Mouse (Mus musculus): Measurements from ENCODE around the gene Trmt61a. TPM values are rescaled to one million over a fixed set of nuclear protein-coding genes. Genes with fewer than 3 reads are reported as not detected.

The Trmt61a gene
- polyA plus RNA-seq, 1 experiment from 2014 or later: 10.4 TPM

GRCm38 (mm10) chr12:111698346-111698913 is 20.5 kb downstream of the Trmt61a start:
- Histone ChIP-seq H3K4me2 (ENCODE audit: low read depth, low read length) (no peak overlapping the region), H3K27ac (ENCODE audit: low read length) (no peak overlapping the region), H3K36me3 (ENCODE audit: control insufficient read depth, insufficient read depth, low read length) (no peaks in the 10 kb centered on the region), H3K27me3 (ENCODE audit: control insufficient read depth, insufficient read depth, low read length) (no peaks in the 10 kb centered on the region), H3K4me3 (replicated peaks; ENCODE audit: low read length) (no peak overlapping the region), H3K9me3 (replicated peaks; ENCODE audit: control insufficient read depth, low read length) (no peaks in the 10 kb centered on the region), H3K9ac (ENCODE audit: low read length) (no peak overlapping the region), H3K4me1 (ENCODE audit: control insufficient read depth, insufficient read depth, low read length) (peaks cover 18% of the 10 kb centered on the region)
- no peak for ATAC-seq (ENCODE audit: insufficient read depth, low FRiP score)
- 87% methylated on average over 6 of the region's 6 CpGs for WGBS

GRCm38 (mm10) chr12:111699542-111699941 is 21.6 kb downstream of the Trmt61a start:
- Histone ChIP-seq H3K9me3 (replicated peaks; ENCODE audit: control insufficient read depth, low read length) (no peaks in the 10 kb centered on the region), H3K27me3 (ENCODE audit: control insufficient read depth, insufficient read depth, low read length) (no peaks in the 10 kb centered on the region), H3K4me3 (replicated peaks; ENCODE audit: low read length) (no peak overlapping the region), H3K9ac (ENCODE audit: low read length) (no peak overlapping the region), H3K4me2 (ENCODE audit: low read depth, low read length) (no peak overlapping the region), H3K4me1 (ENCODE audit: control insufficient read depth, insufficient read depth, low read length) (peaks cover 10% of the 10 kb centered on the region), H3K36me3 (ENCODE audit: control insufficient read depth, insufficient read depth, low read length) (no peaks in the 10 kb centered on the region), H3K27ac (ENCODE audit: low read length) (no peak overlapping the region)
- no peak for ATAC-seq (ENCODE audit: insufficient read depth, low FRiP score)
- WGBS: 77% methylated on average over 4 of the region's 4 CpGs

GRCm38 (mm10) chr12:111700920-111701458 is 23.1 kb downstream of the Trmt61a start:
- WGBS: 39% methylated on average over 9 of the region's 9 CpGs
- Histone ChIP-seq H3K9me3 (replicated peaks; ENCODE audit: control insufficient read depth, low read length) (no peaks in the 10 kb centered on the region), H3K27ac (ENCODE audit: low read length) (no peak overlapping the region), H3K4me2 (ENCODE audit: low read depth, low read length) (no peak overlapping the region), H3K4me3 (replicated peaks; ENCODE audit: low read length) (no peak overlapping the region), H3K27me3 (ENCODE audit: control insufficient read depth, insufficient read depth, low read length) (no peaks in the 10 kb centered on the region), H3K9ac (ENCODE audit: low read length) (no peak overlapping the region), H3K36me3 (ENCODE audit: control insufficient read depth, insufficient read depth, low read length) (no peaks in the 10 kb centered on the region), H3K4me1 (ENCODE audit: control insufficient read depth, insufficient read depth, low read length) (peaks cover 18% of the 10 kb centered on the region)
- no peak for ATAC-seq (ENCODE audit: insufficient read depth, low FRiP score)

GRCm38 (mm10) chr12:111703301-111703700 is 25.4 kb downstream of the Trmt61a start:
- no peaks in the 10 kb centered on the region for H3K27me3 ChIP-seq (ENCODE audit: control insufficient read depth, insufficient read depth, low read length)
- H3K9ac ChIP-seq (ENCODE audit: low read length): no peak overlapping the region
- no peak overlapping the region for H3K4me2 ChIP-seq (ENCODE audit: low read depth, low read length)
- no peak overlapping the region for H3K27ac ChIP-seq (ENCODE audit: low read length)
- H3K4me1 ChIP-seq (ENCODE audit: control insufficient read depth, insufficient read depth, low read length): peaks cover 20% of the 10 kb centered on the region
- H3K4me3 ChIP-seq (replicated peaks; ENCODE audit: low read length): no peak overlapping the region
- no peaks in the 10 kb centered on the region for H3K9me3 ChIP-seq (replicated peaks; ENCODE audit: control insufficient read depth, low read length)
- no peak for ATAC-seq (ENCODE audit: insufficient read depth, low FRiP score)
- whole genome bisulfite sequencing: 75% methylated on average over 3 of the region's 3 CpGs
- no peaks in the 10 kb centered on the region for H3K36me3 ChIP-seq (ENCODE audit: control insufficient read depth, insufficient read depth, low read length)

- no peaks in the 10 kb centered on the region for H3K27me3 ChIP-seq (ENCODE audit: control insufficient read depth, insufficient read depth, low read length)
- H3K4me1 ChIP-seq (ENCODE audit: control insufficient read depth, insufficient read depth, low read length): peaks cover 20% of the 10 kb centered on the region
- H3K4me2 ChIP-seq (ENCODE audit: low read depth, low read length): no peak overlapping the region
- peak overlapping the region; percentile 79 for H3K27ac ChIP-seq (ENCODE audit: low read length)
- H3K36me3 ChIP-seq (ENCODE audit: control insufficient read depth, insufficient read depth, low read length): peaks cover 8% of the 10 kb centered on the region; the same call in 1 of the 2 replicates
- 31% methylated on average over 9 of the region's 9 CpGs for WGBS
- H3K9me3 ChIP-seq (replicated peaks; ENCODE audit: control insufficient read depth, low read length): no peaks in the 10 kb centered on the region
- peak; percentile 68 for ATAC-seq (ENCODE audit: insufficient read depth, low FRiP score)
- no peak overlapping the region for H3K4me3 ChIP-seq (replicated peaks; ENCODE audit: low read length)
- H3K9ac ChIP-seq (ENCODE audit: low read length): peak overlapping the region; percentile 52
Measured at GRCm38 (mm10) chr12:111704609-111705008, 26.7 kb downstream of the Trmt61a start.

- H3K27me3 ChIP-seq (ENCODE audit: control insufficient read depth, insufficient read depth, low read length): no peaks in the 10 kb centered on the region
- no peak overlapping the region for H3K4me2 ChIP-seq (ENCODE audit: low read depth, low read length)
- no peak overlapping the region for H3K4me3 ChIP-seq (replicated peaks; ENCODE audit: low read length)
- peaks cover 11% of the 10 kb centered on the region; the same call in 1 of the 2 replicates for H3K36me3 ChIP-seq (ENCODE audit: control insufficient read depth, insufficient read depth, low read length)
- WGBS: 32% methylated on average over 15 of the region's 15 CpGs
- H3K27ac ChIP-seq (ENCODE audit: low read length): peak overlapping the region; percentile 79
- H3K4me1 ChIP-seq (ENCODE audit: control insufficient read depth, insufficient read depth, low read length): peaks cover 20% of the 10 kb centered on the region
- peak overlapping the region; percentile 25 for H3K9ac ChIP-seq (ENCODE audit: low read length)
- H3K9me3 ChIP-seq (replicated peaks; ENCODE audit: control insufficient read depth, low read length): no peaks in the 10 kb centered on the region
- ATAC-seq (ENCODE audit: insufficient read depth, low FRiP score): peak; percentile 30; the same call in 1 of the 2 replicates
Measured at GRCm38 (mm10) chr12:111705186-111705973, 27.5 kb downstream of the Trmt61a start.

GRCm38 (mm10) chr12:111708181-111708580 is 30.3 kb downstream of the Trmt61a start:
- no peak overlapping the region for H3K27ac ChIP-seq (ENCODE audit: low read length)
- no peak overlapping the region for H3K4me3 ChIP-seq (replicated peaks; ENCODE audit: low read length)
- no peak for ATAC-seq (ENCODE audit: insufficient read depth, low FRiP score)
- H3K4me2 ChIP-seq (ENCODE audit: low read depth, low read length): no peak overlapping the region
- peaks cover 30% of the 10 kb centered on the region for H3K4me1 ChIP-seq (ENCODE audit: control insufficient read depth, insufficient read depth, low read length)
- H3K9ac ChIP-seq (ENCODE audit: low read length): no peak overlapping the region
- no peaks in the 10 kb centered on the region for H3K9me3 ChIP-seq (replicated peaks; ENCODE audit: control insufficient read depth, low read length)
- peaks cover 11% of the 10 kb centered on the region; the same call in 1 of the 2 replicates for H3K36me3 ChIP-seq (ENCODE audit: control insufficient read depth, insufficient read depth, low read length)
- H3K27me3 ChIP-seq (ENCODE audit: control insufficient read depth, insufficient read depth, low read length): no peaks in the 10 kb centered on the region
- 76% methylated on average over 4 of the region's 4 CpGs for WGBS

- H3K4me2 ChIP-seq (ENCODE audit: low read depth, low read length): no peak overlapping the region
- H3K27ac ChIP-seq (ENCODE audit: low read length): no peak overlapping the region
- no peak overlapping the region for H3K4me3 ChIP-seq (replicated peaks; ENCODE audit: low read length)
- H3K4me1 ChIP-seq (ENCODE audit: control insufficient read depth, insufficient read depth, low read length): peaks cover 24% of the 10 kb centered on the region
- H3K27me3 ChIP-seq (ENCODE audit: control insufficient read depth, insufficient read depth, low read length): no peaks in the 10 kb centered on the region
- H3K9me3 ChIP-seq (replicated peaks; ENCODE audit: control insufficient read depth, low read length): no peaks in the 10 kb centered on the region
- no peak overlapping the region for H3K9ac ChIP-seq (ENCODE audit: low read length)
- ATAC-seq (ENCODE audit: insufficient read depth, low FRiP score): no peak
- 87% methylated on average over 10 of the region's 10 CpGs for WGBS
- H3K36me3 ChIP-seq (ENCODE audit: control insufficient read depth, insufficient read depth, low read length): peaks cover 11% of the 10 kb centered on the region; the same call in 1 of the 2 replicates
Measured at GRCm38 (mm10) chr12:111710091-111710490, 32.2 kb downstream of the Trmt61a start.

GRCm38 (mm10) chr12:111712476-111712875 is 34.6 kb downstream of the Trmt61a start:
- H3K9me3 ChIP-seq (replicated peaks; ENCODE audit: control insufficient read depth, low read length): no peaks in the 10 kb centered on the region
- WGBS: under 1% methylated on average over 33 of the region's 33 CpGs
- ATAC-seq (ENCODE audit: insufficient read depth, low FRiP score): no peak

More at GRCm38 (mm10) chr12:111712476-111712875, 34.6 kb downstream of the Trmt61a start:
- H3K27ac ChIP-seq (ENCODE audit: low read length): peak overlapping the region; percentile 62; the same call in 1 of the 2 replicates
- peak overlapping the region; percentile 94 for H3K4me2 ChIP-seq (ENCODE audit: low read depth, low read length)
- no peaks in the 10 kb centered on the region for H3K27me3 ChIP-seq (ENCODE audit: control insufficient read depth, insufficient read depth, low read length)
- H3K9ac ChIP-seq (ENCODE audit: low read length): peak overlapping the region; percentile 98
- peaks cover 11% of the 10 kb centered on the region; the same call in 1 of the 2 replicates for H3K36me3 ChIP-seq (ENCODE audit: control insufficient read depth, insufficient read depth, low read length)
- peaks cover 12% of the 10 kb centered on the region for H3K4me1 ChIP-seq (ENCODE audit: control insufficient read depth, insufficient read depth, low read length)
- H3K4me3 ChIP-seq (replicated peaks; ENCODE audit: low read length): peak overlapping the region; percentile 82

Data from stomach, embryonic 16.5 days (tissue).